Mouse (Mus musculus) midbrain, embryonic 13.5 days (tissue): ENCODE measurements around the gene Dad1. TPM values are rescaled to one million over a fixed set of nuclear protein-coding genes. Genes with fewer than 3 reads are reported as not detected.

Experiments used
- ATAC-seq: fragments of 200-750 bp; cut with Nextera tagmentation; 2 replicates; pipeline ENCODE4 v1.8.0; 2017; ENCODE audit warnings: mild to moderate bottlenecking, moderate TSS enrichment, moderate library complexity
- H3K27ac ChIP-seq: fragments of 300-500 bp; sonication (generic); 2 replicates; pipeline ENCODE4 v1.5.1; 2015; ENCODE audit warnings: inconsistent platforms, mild to moderate bottlenecking, moderate library complexity
- H3K27me3 ChIP-seq: fragments of 300-500 bp; sonication (generic); 2 replicates; pipeline ENCODE4 v1.6.1; 2015; ENCODE audit warnings: mild to moderate bottlenecking, inconsistent platforms
- H3K36me3 ChIP-seq: fragments of 300-500 bp; sonication (generic); 2 replicates; pipeline ENCODE4 v1.6.1; 2015; ENCODE audit warnings: mild to moderate bottlenecking, inconsistent platforms
- H3K4me1 ChIP-seq: fragments of 300-500 bp; sonication (generic); replicated peaks from 2 replicates; pipeline ENCODE4 v1.6.1; 2015; ENCODE audit warnings: inconsistent platforms
- H3K4me2 ChIP-seq: fragments of 300-500 bp; sonication (generic); replicated peaks from 2 replicates; pipeline ENCODE4 v1.6.1; 2015; ENCODE audit warnings: moderate library complexity, mild to moderate bottlenecking, inconsistent platforms
- H3K4me3 ChIP-seq: fragments of 300-500 bp; sonication (generic); replicated peaks from 2 replicates; pipeline ENCODE4 v1.5.1; 2015; ENCODE audit warnings: mild to moderate bottlenecking, inconsistent platforms
- H3K9ac ChIP-seq: fragments of 300-500 bp; sonication (generic); replicated peaks from 2 replicates; pipeline ENCODE4 v1.6.1; 2015; ENCODE audit warnings: mild to moderate bottlenecking, inconsistent platforms
- H3K9me3 ChIP-seq: fragments of 300-500 bp; sonication (generic); 2 replicates; pipeline ENCODE4 v1.6.1; 2016; ENCODE audit warnings: mild to moderate bottlenecking, inconsistent platforms
- WGBS: fragments of 180-500 bp; shearing (Covaris S2); methylation state at CpG from one replicate; pipeline ENCODE4 v1.1.7; 2015; 5-methylcytosine and 5-hydroxymethylcytosine counted together
- polyA plus RNA-seq: library from polyadenylated mRNA; unstranded; fragments of >200 nt; fragmentation: Nextera tagmentation; extraction: Ambion mirVana; gene quantifications from 2 replicates; pipeline ENCODE4 v1.2.1, GENCODE M21; 2015

Gene Dad1
- polyA plus RNA-seq, 1 experiment from 2014 or later: 300 TPM

- no peaks in the 10 kb centered on the region for H3K27me3 ChIP-seq
- ATAC-seq: no peak
- no peak overlapping the region for H3K9ac ChIP-seq
- H3K4me3 ChIP-seq: no peak overlapping the region
- WGBS: 90% methylated on average over 2 of the region's 2 CpGs
- H3K9me3 ChIP-seq: no peaks in the 10 kb centered on the region
- H3K4me2 ChIP-seq: no peak overlapping the region
- H3K27ac ChIP-seq: no peak overlapping the region
- H3K36me3 ChIP-seq: no peaks in the 10 kb centered on the region
- H3K4me1 ChIP-seq: no peaks in the 10 kb centered on the region
Measured at GRCm38 (mm10) chr14:54210401-54210800, 43.5 kb downstream of the Dad1 start.

DNA sequence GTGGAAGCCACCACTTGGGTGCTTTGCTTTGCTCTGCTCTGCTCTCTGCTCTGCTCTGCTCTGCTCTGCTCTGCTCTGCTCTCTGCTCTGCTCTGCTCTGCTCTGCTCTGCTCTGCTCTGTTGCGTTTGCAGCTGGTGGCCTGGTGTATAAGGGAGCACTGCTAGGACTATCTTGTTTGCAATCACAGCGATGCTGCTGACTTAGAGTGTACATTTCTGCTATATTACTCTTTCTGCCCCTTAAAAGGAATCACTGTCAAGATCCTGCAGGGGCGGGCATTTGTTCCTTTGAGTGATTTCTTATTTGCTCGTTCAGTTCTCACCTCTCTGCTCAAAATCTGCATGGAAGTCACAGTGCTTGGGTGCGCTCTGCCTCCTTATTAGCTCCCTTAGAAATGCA, 44.0 kb downstream of the Dad1 start:
- Histone ChIP-seq H3K9ac (no peak overlapping the region), H3K4me1 (peaks cover 2% of the 10 kb centered on the region; the same call in 1 of the 2 replicates), H3K27me3 (no peaks in the 10 kb centered on the region), H3K4me2 (no peak overlapping the region), H3K9me3 (no peaks in the 10 kb centered on the region), H3K27ac (no peak overlapping the region), H3K36me3 (no peaks in the 10 kb centered on the region), H3K4me3 (no peak overlapping the region)
- no peak for ATAC-seq
- whole genome bisulfite sequencing: 82% methylated on average over 5 of the region's 5 CpGs

GRCm38 (mm10) chr14:54208741-54209140, 45.2 kb downstream of the Dad1 start:
- peaks cover 7% of the 10 kb centered on the region for H3K4me1 ChIP-seq
- no peaks in the 10 kb centered on the region for H3K27me3 ChIP-seq
- no peaks in the 10 kb centered on the region for H3K9me3 ChIP-seq
- no peak overlapping the region for H3K9ac ChIP-seq
- no peak overlapping the region for H3K27ac ChIP-seq
- H3K4me3 ChIP-seq: no peak overlapping the region
- H3K4me2 ChIP-seq: no peak overlapping the region
- H3K36me3 ChIP-seq: no peaks in the 10 kb centered on the region
- 68% methylated on average over 6 of the region's 6 CpGs for WGBS
- no peak for ATAC-seq

DNA sequence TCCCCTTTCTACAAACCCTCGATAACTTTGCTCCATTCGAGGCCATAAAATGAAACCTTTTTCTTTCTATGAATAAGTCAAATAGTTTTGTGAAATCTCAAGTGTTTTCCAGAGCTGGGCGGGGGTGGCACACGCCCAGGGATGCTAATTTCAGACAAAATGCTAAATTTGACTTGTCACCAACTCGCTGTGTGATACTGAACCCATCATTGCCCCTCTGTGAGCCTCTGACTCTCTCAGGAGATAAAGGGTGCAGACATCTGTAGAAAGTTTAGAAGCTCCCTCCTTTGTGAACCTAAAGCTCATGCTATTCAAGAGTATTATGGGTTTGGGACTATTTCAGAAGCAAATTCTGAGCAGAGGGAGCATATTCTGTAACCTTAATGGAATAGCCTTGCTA, 46.0 kb downstream of the Dad1 start:
- Histone ChIP-seq H3K4me3 (no peak overlapping the region), H3K4me2 (no peak overlapping the region), H3K9me3 (no peaks in the 10 kb centered on the region), H3K27me3 (no peaks in the 10 kb centered on the region), H3K4me1 (peaks cover 7% of the 10 kb centered on the region), H3K36me3 (no peaks in the 10 kb centered on the region), H3K27ac (no peak overlapping the region), H3K9ac (no peak overlapping the region)
- ATAC-seq: no peak
- 89% methylated on average over 5 of the region's 5 CpGs for WGBS

DNA sequence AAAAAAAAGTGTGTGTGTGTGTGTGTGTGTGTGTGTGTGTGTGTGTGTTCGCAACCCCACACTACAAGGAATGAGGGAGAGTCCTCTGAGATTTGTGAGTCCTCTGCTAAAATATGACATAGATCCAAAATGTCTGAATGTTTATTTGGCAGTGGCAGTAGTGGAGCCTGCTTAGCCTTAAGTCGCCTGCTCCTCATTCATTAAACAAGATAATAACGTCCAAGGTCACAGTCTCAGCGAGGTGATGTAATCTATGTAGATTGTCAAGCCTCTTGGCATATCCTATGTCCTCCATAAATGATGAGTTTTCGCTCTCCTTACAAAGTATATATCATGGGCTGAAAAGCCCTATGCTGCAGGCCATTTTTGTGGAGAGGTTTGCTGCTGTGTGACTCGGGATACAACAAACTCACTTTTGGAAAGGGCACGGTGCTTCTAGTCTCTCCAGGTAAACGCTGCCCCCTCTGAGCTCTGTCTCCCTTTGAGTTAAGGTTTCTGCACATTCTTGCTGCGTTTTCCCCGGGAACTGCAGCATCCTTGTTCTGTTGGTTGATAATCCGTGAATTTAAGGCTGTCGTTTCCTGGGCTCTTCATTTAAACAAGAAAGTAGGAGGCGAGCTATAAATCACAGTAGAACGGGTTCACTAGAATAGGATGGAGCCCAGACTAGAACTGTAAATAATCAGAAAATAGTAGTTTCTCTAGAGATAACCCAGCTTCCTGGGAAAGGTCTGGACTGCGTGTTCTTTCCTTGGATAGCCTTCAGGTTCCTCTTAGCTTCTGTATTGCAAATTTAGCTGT, 47.0 kb downstream of the Dad1 start:
- Histone ChIP-seq H3K9ac (no peak overlapping the region), H3K27ac (no peak overlapping the region), H3K4me2 (no peak overlapping the region), H3K27me3 (no peaks in the 10 kb centered on the region), H3K9me3 (no peaks in the 10 kb centered on the region), H3K36me3 (no peaks in the 10 kb centered on the region), H3K4me3 (no peak overlapping the region), H3K4me1 (peaks cover 7% of the 10 kb centered on the region)
- 82% methylated on average over 15 of the region's 15 CpGs for WGBS
- ATAC-seq: no peak

DNA sequence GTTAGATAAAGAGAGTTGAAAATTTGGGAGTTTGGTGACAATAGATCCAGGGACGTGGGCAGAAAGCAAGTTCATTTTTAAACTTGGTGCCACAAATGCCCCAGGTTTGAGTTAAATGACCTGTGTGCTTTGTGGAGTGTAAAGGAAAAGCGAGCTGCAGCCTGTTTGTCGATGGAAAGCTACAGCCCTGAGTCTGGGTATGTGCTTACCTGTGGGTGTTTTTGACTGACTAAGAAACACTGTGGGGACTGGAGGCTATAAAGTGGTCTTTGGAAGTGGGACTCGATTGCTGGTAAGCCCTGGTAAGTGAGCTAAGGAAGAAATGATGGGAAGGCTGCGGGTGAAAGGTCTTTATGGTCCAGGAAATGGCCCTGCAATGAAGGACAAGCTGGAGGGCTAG, 47.6 kb downstream of the Dad1 start:
- Histone ChIP-seq H3K9me3 (no peaks in the 10 kb centered on the region), H3K4me2 (no peak overlapping the region), H3K4me1 (peaks cover 7% of the 10 kb centered on the region), H3K27ac (no peak overlapping the region), H3K9ac (no peak overlapping the region), H3K4me3 (no peak overlapping the region), H3K36me3 (no peaks in the 10 kb centered on the region), H3K27me3 (no peaks in the 10 kb centered on the region)
- no peak for ATAC-seq
- 92% methylated on average over 5 of the region's 5 CpGs for WGBS

DNA sequence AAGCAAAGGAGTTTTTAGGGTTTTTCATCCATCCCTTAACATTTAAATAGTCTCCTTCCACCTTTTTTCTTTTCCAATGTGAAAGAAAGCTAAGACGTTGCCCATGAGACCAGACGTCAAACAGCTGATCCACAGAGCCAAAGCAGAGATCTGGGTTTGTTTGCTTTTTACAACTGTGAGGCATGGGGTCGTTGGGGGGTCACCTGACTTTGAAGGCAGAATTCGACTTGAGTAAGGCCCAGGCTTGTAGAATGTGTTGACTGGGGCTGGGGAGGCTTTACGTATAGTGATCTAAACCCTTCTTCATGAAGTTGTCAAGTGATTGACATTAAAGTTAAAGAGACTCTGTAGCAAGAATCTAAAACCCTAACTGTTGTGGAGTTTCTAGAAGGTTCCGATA, 48.0 kb downstream of the Dad1 start:
- Histone ChIP-seq H3K9ac (no peak overlapping the region), H3K27ac (no peak overlapping the region), H3K4me1 (peaks cover 7% of the 10 kb centered on the region), H3K27me3 (no peaks in the 10 kb centered on the region), H3K4me3 (no peak overlapping the region), H3K36me3 (no peaks in the 10 kb centered on the region), H3K9me3 (no peaks in the 10 kb centered on the region), H3K4me2 (no peak overlapping the region)
- ATAC-seq: no peak
- 69% methylated on average over 6 of the region's 6 CpGs for WGBS

DNA sequence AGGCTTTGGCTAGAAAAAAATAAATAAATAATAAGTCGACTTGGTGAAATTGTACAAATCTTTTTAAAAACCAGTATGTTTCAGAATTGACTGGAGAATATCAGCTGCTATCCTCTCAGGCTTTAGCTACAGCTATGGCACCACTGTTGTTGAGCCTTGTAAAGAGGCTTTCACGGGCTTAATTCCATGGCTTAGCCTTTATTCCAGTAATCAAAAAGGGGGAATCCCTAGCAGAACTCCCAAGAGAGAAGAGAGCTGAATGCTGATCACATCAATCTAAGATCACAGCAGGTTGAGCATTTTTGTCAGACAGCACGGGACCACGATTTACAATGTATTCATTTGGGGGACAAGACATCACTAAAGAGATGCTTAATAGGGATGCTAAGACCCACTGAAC, 49.1 kb downstream of the Dad1 start:
- Histone ChIP-seq H3K27ac (no peak overlapping the region), H3K9ac (no peak overlapping the region), H3K4me3 (no peak overlapping the region), H3K4me2 (no peak overlapping the region), H3K9me3 (no peaks in the 10 kb centered on the region), H3K4me1 (peaks cover 7% of the 10 kb centered on the region), H3K27me3 (no peaks in the 10 kb centered on the region), H3K36me3 (no peaks in the 10 kb centered on the region)
- 28% methylated on average over 4 of the region's 4 CpGs for WGBS
- peak; percentile 17; the same call in 1 of the 2 replicates for ATAC-seq

- ATAC-seq: no peak
- no peaks in the 10 kb centered on the region for H3K27me3 ChIP-seq
- WGBS: 79% methylated on average over 8 of the region's 8 CpGs
Measured at GRCm38 (mm10) chr14:54204311-54204710, 49.6 kb downstream of the Dad1 start.

GRCm38 (mm10) chr14:54203776-54204175, 50.1 kb downstream of the Dad1 start:
- no peaks in the 10 kb centered on the region for H3K27me3 ChIP-seq
- WGBS: 84% methylated on average over 10 of the region's 10 CpGs

More at GRCm38 (mm10) chr14:54204311-54204710, 49.6 kb downstream of the Dad1 start:
- no peak overlapping the region for H3K27ac ChIP-seq
- no peaks in the 10 kb centered on the region for H3K36me3 ChIP-seq
- no peaks in the 10 kb centered on the region for H3K9me3 ChIP-seq
- peaks cover 7% of the 10 kb centered on the region for H3K4me1 ChIP-seq
- H3K4me2 ChIP-seq: no peak overlapping the region
- H3K9ac ChIP-seq: no peak overlapping the region
- no peak overlapping the region for H3K4me3 ChIP-seq

DNA sequence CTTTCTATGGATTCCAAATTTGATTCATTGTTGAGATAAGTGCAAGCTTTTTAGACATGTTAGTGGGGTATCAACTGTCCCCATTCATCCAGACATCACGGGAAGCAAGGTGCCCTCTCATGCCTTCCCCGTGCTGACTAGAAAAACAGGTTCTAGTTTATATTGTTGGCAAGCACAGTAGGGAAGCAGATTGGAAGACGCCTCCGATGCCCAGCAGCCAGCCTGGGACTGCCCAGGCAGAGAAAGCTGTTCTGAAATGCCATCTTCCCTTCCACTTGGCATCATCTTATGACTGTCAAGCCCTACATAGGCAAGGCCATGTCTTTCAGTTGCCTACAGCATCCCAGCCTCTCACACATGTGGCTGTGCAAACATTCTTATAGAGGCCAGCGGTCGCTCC, 50.7 kb downstream of the Dad1 start:
- Histone ChIP-seq H3K4me3 (no peak overlapping the region), H3K4me1 (peaks cover 7% of the 10 kb centered on the region), H3K9ac (no peak overlapping the region), H3K9me3 (no peaks in the 10 kb centered on the region), H3K4me2 (no peak overlapping the region), H3K27ac (no peak overlapping the region; the same call in 1 of the 2 replicates), H3K27me3 (no peaks in the 10 kb centered on the region), H3K36me3 (no peaks in the 10 kb centered on the region)
- no peak for ATAC-seq
- WGBS: 96% methylated on average over 6 of the region's 6 CpGs

More at GRCm38 (mm10) chr14:54203776-54204175, 50.1 kb downstream of the Dad1 start:
- no peak for ATAC-seq
- Histone ChIP-seq H3K9ac (no peak overlapping the region), H3K27ac (no peak overlapping the region), H3K4me3 (no peak overlapping the region), H3K4me1 (peaks cover 7% of the 10 kb centered on the region), H3K4me2 (no peak overlapping the region), H3K36me3 (no peaks in the 10 kb centered on the region), H3K9me3 (no peaks in the 10 kb centered on the region)

GRCm38 (mm10) chr14:54200363-54200762, 53.5 kb downstream of the Dad1 start:
- Histone ChIP-seq H3K9ac (no peak overlapping the region), H3K4me1 (peaks cover 7% of the 10 kb centered on the region), H3K4me3 (no peak overlapping the region), H3K27me3 (no peaks in the 10 kb centered on the region), H3K4me2 (no peak overlapping the region), H3K36me3 (no peaks in the 10 kb centered on the region), H3K9me3 (no peaks in the 10 kb centered on the region), H3K27ac (no peak overlapping the region)
- no peak for ATAC-seq
- 64% methylated on average over 8 of the region's 8 CpGs for WGBS

- Histone ChIP-seq H3K4me3 (no peak overlapping the region), H3K4me2 (no peak overlapping the region), H3K9me3 (no peaks in the 10 kb centered on the region), H3K9ac (no peak overlapping the region), H3K27me3 (no peaks in the 10 kb centered on the region), H3K27ac (no peak overlapping the region), H3K36me3 (no peaks in the 10 kb centered on the region), H3K4me1 (peaks cover 9% of the 10 kb centered on the region)
- ATAC-seq: no peak
- WGBS: 87% methylated on average over 8 of the region's 8 CpGs
Measured at GRCm38 (mm10) chr14:54199662-54200061, 54.2 kb downstream of the Dad1 start.
